Mouse (Mus musculus): ENCODE results near the gene 4930426L09Rik. TPM values are rescaled to one million over a fixed set of nuclear protein-coding genes. Genes with fewer than 3 reads are reported as not detected.

4930426L09Rik gene
- polyA plus RNA-seq (2014; fragmentation: Illumina TruSeq; extraction: RNeasy Lipid Tissue Mini Kit (QIAGEN cat#74804); ENCODE audit: low read depth, low replicate concordance): 0.26 TPM

DNA sequence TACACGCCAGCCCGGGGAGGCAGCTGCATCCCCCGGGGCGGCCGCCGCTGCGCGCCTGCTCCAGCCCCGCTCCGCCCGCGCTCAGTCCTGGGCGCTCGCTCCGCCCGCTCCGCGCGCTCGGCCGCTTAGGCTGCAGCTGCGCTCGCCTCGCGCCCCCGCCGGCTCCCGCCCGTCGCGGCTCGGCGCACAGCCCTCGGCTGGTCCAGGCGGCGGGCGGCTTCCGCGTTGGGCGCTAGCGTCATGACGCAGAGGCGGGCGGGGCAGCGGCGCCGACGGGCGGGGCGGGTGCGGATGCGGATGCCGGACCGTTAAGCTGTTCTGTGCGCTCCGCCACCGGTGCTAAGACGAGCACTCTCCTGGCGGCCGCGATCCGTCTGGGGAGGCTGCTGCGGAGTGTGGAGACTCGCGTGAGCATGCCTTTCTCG is at the start of gene 4930426L09Rik, which contains the start of gene Pip4k2a:
TSS of gene 4930426L09Rik (plus strand) at position 290 of the 425 bp plus-strand sequence.
TSS of gene Pip4k2a (minus strand) at position 73 of the 425 bp plus-strand sequence.

Other genes starting within 250 kb of the 4930426L09Rik start
- 5.6 TPM for gene Pip4k2a, start 217 bp upstream of the 4930426L09Rik start, polyA plus RNA-seq (2014; fragmentation: Illumina TruSeq; extraction: RNeasy Lipid Tissue Mini Kit (QIAGEN cat#74804); ENCODE audit: low read depth, low replicate concordance)
- not detected for gene Armc3, start 201.0 kb downstream of the 4930426L09Rik start, polyA plus RNA-seq (2014; fragmentation: Illumina TruSeq; extraction: RNeasy Lipid Tissue Mini Kit (QIAGEN cat#74804); ENCODE audit: low read depth, low replicate concordance)